Mouse (Mus musculus): Measurements from ENCODE around the gene Sgca. TPM values are rescaled to one million over a fixed set of nuclear protein-coding genes. Genes with fewer than 3 reads are reported as not detected.

Sgca gene
- polyA plus RNA-seq, 1 experiment from 2014 or later = not detected

DNA sequence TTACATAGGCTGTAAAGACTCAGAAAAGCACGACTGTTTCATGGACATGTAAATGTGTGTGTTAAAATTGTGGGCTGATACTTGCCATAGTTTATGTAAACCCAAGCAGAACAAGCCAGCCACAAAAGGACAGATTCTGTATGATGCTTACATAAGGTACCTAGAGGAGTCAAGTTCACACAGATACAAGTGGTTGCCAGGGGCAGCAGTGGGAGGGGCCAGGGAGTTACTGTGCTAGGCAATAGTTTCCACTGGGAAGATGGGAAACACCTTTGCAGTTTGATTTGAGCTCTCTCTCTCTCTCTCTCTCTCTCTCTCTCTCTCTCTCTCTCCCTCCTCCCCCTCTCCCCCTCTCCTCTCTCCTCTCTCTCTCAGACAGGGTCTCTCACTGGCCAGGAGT, 9.0 kb upstream of the Sgca start:
- Histone ChIP-seq H3K36me3 (ENCODE audit: control insufficient read depth, insufficient read depth, low read length) (no peaks in the 10 kb centered on the region), H3K4me3 (ENCODE audit: low read depth, low read length) (no peak overlapping the region), H3K9me3 (ENCODE audit: control insufficient read depth, low read length) (no peaks in the 10 kb centered on the region), H3K4me2 (no peak overlapping the region), H3K27me3 (ENCODE audit: control insufficient read depth, insufficient read depth, low read length) (no peaks in the 10 kb centered on the region; the same call in 1 of the 2 replicates), H3K27ac (ENCODE audit: low read depth, low read length) (no peak overlapping the region), H3K4me1 (ENCODE audit: control insufficient read depth, insufficient read depth, low read length) (peaks cover 21% of the 10 kb centered on the region), H3K9ac (ENCODE audit: low read length) (no peak overlapping the region)
- 45% methylated on average over 1 of the region's 1 CpGs for WGBS
- ATAC-seq (ENCODE audit: low FRiP score) = no peak
- DNase-seq (ENCODE audit: low spot score, missing footprints) = peak; percentile 87

DNA sequence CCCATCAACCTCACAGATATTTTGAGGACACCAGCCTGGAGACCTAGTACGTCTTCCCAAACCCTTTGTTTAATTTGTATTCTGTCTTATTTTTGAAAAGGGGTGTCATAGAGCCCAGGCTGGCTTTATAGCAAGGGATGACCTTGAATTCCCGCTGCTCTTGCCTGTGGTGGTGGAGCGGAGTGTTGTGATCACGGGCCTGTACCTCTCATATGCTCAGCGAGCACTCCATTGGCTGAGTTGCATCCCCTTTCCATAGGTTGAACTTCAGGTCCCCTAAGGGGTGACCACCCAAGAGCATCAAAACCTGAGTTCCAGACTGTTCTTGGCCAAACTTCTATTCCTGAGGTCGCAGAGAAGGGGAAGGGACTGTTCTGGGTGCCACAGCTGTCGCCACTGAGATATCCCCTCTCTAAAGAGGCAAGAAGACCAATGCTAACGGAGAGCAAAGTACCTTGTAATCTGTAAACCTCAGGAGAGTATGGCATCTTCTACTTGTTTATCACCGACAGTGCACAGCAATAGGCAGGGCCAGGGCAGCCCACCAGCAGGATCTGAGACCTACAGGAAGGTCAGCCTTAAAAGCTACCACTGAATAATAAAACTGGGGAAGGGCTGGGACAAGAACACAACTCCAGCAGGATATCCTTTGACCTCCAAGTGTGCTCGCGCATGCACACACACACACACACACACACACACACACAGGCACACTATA, 3.5 kb upstream of the Sgca start:
- Histone ChIP-seq H3K27me3 (ENCODE audit: control insufficient read depth, insufficient read depth, low read length) (no peaks in the 10 kb centered on the region), H3K9ac (ENCODE audit: low read length) (peak overlapping the region; percentile 7; the same call in 1 of the 2 replicates), H3K4me1 (ENCODE audit: control insufficient read depth, insufficient read depth, low read length) (no peaks in the 10 kb centered on the region; the same call in 1 of the 2 replicates), H3K4me3 (ENCODE audit: low read depth, low read length) (no peak overlapping the region), H3K36me3 (ENCODE audit: control insufficient read depth, insufficient read depth, low read length) (no peaks in the 10 kb centered on the region), H3K27ac (ENCODE audit: low read depth, low read length) (no peak overlapping the region), H3K4me2 (peak overlapping the region; percentile 38; the same call in 1 of the 2 replicates), H3K9me3 (ENCODE audit: control insufficient read depth, low read length) (no peaks in the 10 kb centered on the region)
- ATAC-seq (ENCODE audit: low FRiP score) (peak; percentile 41), DNase-seq (ENCODE audit: low spot score, missing footprints) (no peak)
- 81% methylated on average over 11 of the region's 11 CpGs for WGBS

DNA sequence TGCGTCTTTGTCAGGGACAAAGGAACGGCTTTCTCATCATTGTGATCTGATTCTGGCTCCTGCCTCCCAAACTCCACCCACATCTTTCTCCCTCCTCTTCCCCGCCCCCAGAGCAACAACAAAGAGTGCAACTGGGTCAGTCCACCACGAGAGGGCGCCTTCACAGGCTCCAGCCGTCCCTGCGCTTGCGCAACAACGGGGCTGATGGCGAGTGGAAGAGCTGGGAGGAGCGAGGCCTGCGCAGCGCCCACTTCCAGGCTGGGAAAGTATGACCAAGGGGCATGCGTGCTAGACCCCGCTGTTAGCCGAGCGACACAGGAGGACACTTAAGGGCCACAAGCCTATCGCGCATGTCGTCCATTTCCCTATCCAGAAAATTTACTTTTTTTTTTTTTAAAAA, 2.8 kb upstream of the Sgca start:
- no peaks in the 10 kb centered on the region for H3K27me3 ChIP-seq (ENCODE audit: control insufficient read depth, insufficient read depth, low read length)
- H3K36me3 ChIP-seq (ENCODE audit: control insufficient read depth, insufficient read depth, low read length) = no peaks in the 10 kb centered on the region
- no peaks in the 10 kb centered on the region; the same call in 1 of the 2 replicates for H3K4me1 ChIP-seq (ENCODE audit: control insufficient read depth, insufficient read depth, low read length)
- DNase-seq (ENCODE audit: low spot score, missing footprints) (peak; percentile 98), ATAC-seq (ENCODE audit: low FRiP score) (peak; percentile 96)
- WGBS = 0% methylated on average over 20 of the region's 20 CpGs
- H3K9ac ChIP-seq (ENCODE audit: low read length) = peak overlapping the region; percentile 61
- H3K27ac ChIP-seq (ENCODE audit: low read depth, low read length) = peak overlapping the region; percentile 69
- peak overlapping the region; percentile 38 for H3K4me2 ChIP-seq
- peak overlapping the region; percentile 11; the same call in 1 of the 2 replicates for H3K4me3 ChIP-seq (ENCODE audit: low read depth, low read length)
- H3K9me3 ChIP-seq (ENCODE audit: control insufficient read depth, low read length) = no peaks in the 10 kb centered on the region

DNA sequence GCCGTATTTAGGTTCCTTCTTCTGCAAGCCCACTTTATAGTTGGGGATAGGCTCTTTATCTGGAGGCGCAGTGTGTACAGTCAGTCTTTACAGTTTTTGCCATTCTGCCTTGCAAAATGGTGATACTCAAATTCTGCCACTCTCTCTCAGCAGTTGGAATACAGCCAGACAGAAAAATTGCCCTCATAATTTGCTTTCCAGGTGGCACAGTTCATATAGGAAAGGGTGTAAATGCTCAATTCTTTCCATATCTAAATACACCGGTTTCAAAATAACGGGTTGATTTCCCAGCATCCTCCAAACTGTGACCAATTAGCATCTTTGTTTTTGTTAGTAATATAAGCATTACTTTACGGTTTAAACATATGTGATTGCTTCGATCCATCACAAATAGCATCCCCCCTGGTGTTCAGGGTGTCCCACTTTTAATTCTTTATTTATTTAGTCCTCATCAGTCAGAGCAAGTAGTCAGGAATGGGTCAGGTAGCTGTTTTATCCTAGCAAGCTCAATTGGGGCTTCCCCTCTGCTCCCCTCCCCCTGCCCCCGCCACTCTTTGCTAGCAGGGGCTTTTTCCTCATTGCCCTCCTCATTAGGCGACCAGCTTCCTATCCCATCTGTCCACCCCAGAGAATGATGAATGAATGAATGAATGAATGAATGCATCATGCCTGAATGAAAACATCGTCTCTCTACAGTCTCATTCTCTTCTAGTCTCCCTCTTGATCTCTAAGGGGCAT, 2.2 kb upstream of the Sgca start:
- WGBS = 52% methylated on average over 9 of the region's 9 CpGs
- H3K4me3 ChIP-seq (ENCODE audit: low read depth, low read length) = peak overlapping the region; percentile 11; the same call in 1 of the 2 replicates
- H3K27ac ChIP-seq (ENCODE audit: low read depth, low read length) = peak overlapping the region; percentile 69

DNA sequence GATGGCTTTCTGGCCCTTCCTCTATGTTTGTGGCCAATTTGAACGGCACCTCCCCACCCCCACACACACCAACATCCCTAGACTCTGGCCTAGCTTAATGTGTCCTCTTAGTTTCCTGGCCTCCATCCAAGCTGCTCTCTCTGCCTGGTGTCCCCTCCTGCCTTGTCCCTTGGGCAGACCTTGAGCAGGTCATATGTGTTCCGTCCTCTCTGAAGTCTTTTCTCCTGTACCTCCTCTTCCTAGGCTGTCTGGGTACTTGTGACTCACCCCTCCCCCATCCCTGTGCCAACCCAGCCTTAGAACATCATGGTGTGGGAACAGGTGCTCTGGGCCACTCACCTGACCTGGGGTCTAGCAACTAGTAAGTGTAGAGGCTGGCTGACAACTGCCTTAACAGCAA, 1.2 kb downstream of the Sgca start:
- no peaks in the 10 kb centered on the region for H3K27me3 ChIP-seq (ENCODE audit: control insufficient read depth, insufficient read depth, low read length)
- H3K4me3 ChIP-seq (ENCODE audit: low read depth, low read length) = no peak overlapping the region
- no peak overlapping the region for H3K4me2 ChIP-seq
- 81% methylated on average over 2 of the region's 2 CpGs for WGBS
- H3K36me3 ChIP-seq (ENCODE audit: control insufficient read depth, insufficient read depth, low read length) = no peaks in the 10 kb centered on the region
- ATAC-seq (ENCODE audit: low FRiP score) = no peak
- DNase-seq (ENCODE audit: low spot score, missing footprints) = no peak
- H3K9ac ChIP-seq (ENCODE audit: low read length) = no peak overlapping the region
- no peaks in the 10 kb centered on the region; the same call in 1 of the 2 replicates for H3K4me1 ChIP-seq (ENCODE audit: control insufficient read depth, insufficient read depth, low read length)
- H3K9me3 ChIP-seq (ENCODE audit: control insufficient read depth, low read length) = no peaks in the 10 kb centered on the region
- H3K27ac ChIP-seq (ENCODE audit: low read depth, low read length) = no peak overlapping the region

More for the DNA sequence above, 2.2 kb upstream of the Sgca start:
- no peak for DNase-seq (ENCODE audit: low spot score, missing footprints)
- peak overlapping the region; percentile 61 for H3K9ac ChIP-seq (ENCODE audit: low read length)
- no peaks in the 10 kb centered on the region for H3K9me3 ChIP-seq (ENCODE audit: control insufficient read depth, low read length)
- no peaks in the 10 kb centered on the region; the same call in 1 of the 2 replicates for H3K4me1 ChIP-seq (ENCODE audit: control insufficient read depth, insufficient read depth, low read length)
- peak overlapping the region; percentile 38 for H3K4me2 ChIP-seq
- peak; percentile 77 for ATAC-seq (ENCODE audit: low FRiP score)
- no peaks in the 10 kb centered on the region for H3K36me3 ChIP-seq (ENCODE audit: control insufficient read depth, insufficient read depth, low read length)
- no peaks in the 10 kb centered on the region for H3K27me3 ChIP-seq (ENCODE audit: control insufficient read depth, insufficient read depth, low read length)

DNA sequence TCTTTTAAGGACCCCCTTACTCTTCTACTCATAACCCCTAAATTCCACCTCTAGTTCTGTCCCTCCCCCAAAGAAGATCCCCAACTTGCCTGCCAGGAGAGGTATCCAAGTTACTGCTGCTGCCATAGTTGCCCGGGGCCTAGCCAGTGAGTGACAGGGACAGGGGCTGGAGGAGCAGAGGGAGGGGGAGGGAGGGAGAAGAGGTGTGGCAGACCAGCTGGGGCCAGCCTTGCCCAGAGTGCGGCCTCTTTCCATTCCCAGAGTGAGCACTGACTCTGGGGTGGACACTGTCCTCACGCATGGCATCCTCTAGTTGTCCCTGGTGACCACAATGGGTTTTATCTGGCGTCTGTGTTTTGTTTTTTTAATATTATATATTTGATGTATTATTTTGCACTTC, 2.8 kb downstream of the Sgca start:
- Histone ChIP-seq H3K27ac (ENCODE audit: low read depth, low read length) (no peak overlapping the region), H3K4me2 (no peak overlapping the region), H3K4me3 (ENCODE audit: low read depth, low read length) (no peak overlapping the region), H3K9me3 (ENCODE audit: control insufficient read depth, low read length) (no peaks in the 10 kb centered on the region), H3K27me3 (ENCODE audit: control insufficient read depth, insufficient read depth, low read length) (no peaks in the 10 kb centered on the region), H3K36me3 (ENCODE audit: control insufficient read depth, insufficient read depth, low read length) (no peaks in the 10 kb centered on the region), H3K4me1 (ENCODE audit: control insufficient read depth, insufficient read depth, low read length) (no peaks in the 10 kb centered on the region; the same call in 1 of the 2 replicates), H3K9ac (ENCODE audit: low read length) (no peak overlapping the region)
- WGBS = 45% methylated on average over 4 of the region's 4 CpGs
- ATAC-seq (ENCODE audit: low FRiP score) (no peak), DNase-seq (ENCODE audit: low spot score, missing footprints) (no peak)

DNA sequence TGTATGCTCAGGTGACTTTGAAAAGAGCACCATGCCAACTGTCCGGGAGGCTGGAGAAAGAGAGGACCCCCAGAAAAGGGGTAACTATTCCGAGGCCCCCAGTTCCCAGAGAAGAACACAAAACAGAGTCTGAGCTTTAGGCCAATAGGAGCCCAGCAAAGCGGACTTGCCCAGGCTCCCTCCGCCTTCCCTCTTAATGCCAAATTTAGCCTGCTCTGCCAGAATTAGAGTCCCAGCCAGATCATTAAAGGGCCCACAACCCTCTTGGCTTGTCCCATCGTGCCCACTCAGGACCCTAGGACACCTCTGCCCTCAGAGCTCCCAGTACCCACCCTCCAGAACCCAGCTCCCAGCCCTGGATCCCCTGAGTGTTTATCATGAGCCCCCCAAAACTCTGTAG, 3.2 kb downstream of the Sgca start:
- ATAC-seq (ENCODE audit: low FRiP score) = no peak
- 78% methylated on average over 5 of the region's 5 CpGs for WGBS

DNA sequence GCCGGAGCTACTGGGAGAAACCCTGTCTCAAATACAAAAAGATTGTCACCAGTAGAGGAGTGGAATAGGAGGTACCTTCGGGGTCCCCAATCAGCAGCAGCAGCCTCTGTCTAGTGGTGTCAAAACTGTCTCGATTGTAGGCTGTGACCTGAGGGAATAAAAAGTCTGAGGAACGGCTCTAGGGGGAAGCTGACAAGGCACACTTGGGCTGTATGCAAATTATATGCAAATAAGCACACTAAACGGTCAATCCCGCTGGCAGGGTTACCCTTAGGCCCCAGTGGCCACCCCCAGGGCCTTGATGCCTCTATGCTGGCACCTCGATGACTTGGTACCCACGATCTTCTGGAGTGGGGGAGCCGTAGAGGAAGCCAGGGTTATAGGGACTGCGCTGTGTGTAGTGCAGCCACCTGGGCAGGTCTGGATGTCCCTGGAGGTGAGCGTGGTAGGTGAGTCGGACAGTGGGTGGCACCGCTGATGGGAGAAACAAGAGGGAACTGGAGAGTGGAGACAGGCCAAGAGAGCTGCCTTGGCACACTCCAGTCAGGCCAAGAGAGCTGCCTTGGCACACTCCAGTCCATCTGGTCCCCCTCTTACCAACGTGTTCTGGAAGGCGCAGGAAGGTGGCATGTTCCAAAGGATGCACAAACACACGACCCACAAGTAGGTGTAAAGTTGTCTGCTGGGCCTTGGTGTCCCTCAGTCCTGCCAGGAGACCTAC, 4.1 kb downstream of the Sgca start:
- no peaks in the 10 kb centered on the region for H3K9me3 ChIP-seq (ENCODE audit: control insufficient read depth, low read length)
- DNase-seq (ENCODE audit: low spot score, missing footprints) = no peak
- H3K4me2 ChIP-seq = no peak overlapping the region
- WGBS = 63% methylated on average over 16 of the region's 16 CpGs
- H3K4me3 ChIP-seq (ENCODE audit: low read depth, low read length) = no peak overlapping the region
- H3K27ac ChIP-seq (ENCODE audit: low read depth, low read length) = no peak overlapping the region
- H3K27me3 ChIP-seq (ENCODE audit: control insufficient read depth, insufficient read depth, low read length) = no peaks in the 10 kb centered on the region
- no peak for ATAC-seq (ENCODE audit: low FRiP score)
- H3K36me3 ChIP-seq (ENCODE audit: control insufficient read depth, insufficient read depth, low read length) = no peaks in the 10 kb centered on the region
- H3K9ac ChIP-seq (ENCODE audit: low read length) = no peak overlapping the region
- no peaks in the 10 kb centered on the region for H3K4me1 ChIP-seq (ENCODE audit: control insufficient read depth, insufficient read depth, low read length)

More for the DNA sequence above, 3.2 kb downstream of the Sgca start:
- H3K36me3 ChIP-seq (ENCODE audit: control insufficient read depth, insufficient read depth, low read length) = no peaks in the 10 kb centered on the region
- H3K27ac ChIP-seq (ENCODE audit: low read depth, low read length) = no peak overlapping the region
- no peaks in the 10 kb centered on the region for H3K4me1 ChIP-seq (ENCODE audit: control insufficient read depth, insufficient read depth, low read length)
- no peak overlapping the region for H3K4me3 ChIP-seq (ENCODE audit: low read depth, low read length)
- DNase-seq (ENCODE audit: low spot score, missing footprints) = no peak
- H3K9ac ChIP-seq (ENCODE audit: low read length) = no peak overlapping the region
- H3K9me3 ChIP-seq (ENCODE audit: control insufficient read depth, low read length) = no peaks in the 10 kb centered on the region
- no peaks in the 10 kb centered on the region for H3K27me3 ChIP-seq (ENCODE audit: control insufficient read depth, insufficient read depth, low read length)
- H3K4me2 ChIP-seq = no peak overlapping the region
